Mouse (Mus musculus): ENCODE results near the gene Pax2.

The Pax2 gene

DNA sequence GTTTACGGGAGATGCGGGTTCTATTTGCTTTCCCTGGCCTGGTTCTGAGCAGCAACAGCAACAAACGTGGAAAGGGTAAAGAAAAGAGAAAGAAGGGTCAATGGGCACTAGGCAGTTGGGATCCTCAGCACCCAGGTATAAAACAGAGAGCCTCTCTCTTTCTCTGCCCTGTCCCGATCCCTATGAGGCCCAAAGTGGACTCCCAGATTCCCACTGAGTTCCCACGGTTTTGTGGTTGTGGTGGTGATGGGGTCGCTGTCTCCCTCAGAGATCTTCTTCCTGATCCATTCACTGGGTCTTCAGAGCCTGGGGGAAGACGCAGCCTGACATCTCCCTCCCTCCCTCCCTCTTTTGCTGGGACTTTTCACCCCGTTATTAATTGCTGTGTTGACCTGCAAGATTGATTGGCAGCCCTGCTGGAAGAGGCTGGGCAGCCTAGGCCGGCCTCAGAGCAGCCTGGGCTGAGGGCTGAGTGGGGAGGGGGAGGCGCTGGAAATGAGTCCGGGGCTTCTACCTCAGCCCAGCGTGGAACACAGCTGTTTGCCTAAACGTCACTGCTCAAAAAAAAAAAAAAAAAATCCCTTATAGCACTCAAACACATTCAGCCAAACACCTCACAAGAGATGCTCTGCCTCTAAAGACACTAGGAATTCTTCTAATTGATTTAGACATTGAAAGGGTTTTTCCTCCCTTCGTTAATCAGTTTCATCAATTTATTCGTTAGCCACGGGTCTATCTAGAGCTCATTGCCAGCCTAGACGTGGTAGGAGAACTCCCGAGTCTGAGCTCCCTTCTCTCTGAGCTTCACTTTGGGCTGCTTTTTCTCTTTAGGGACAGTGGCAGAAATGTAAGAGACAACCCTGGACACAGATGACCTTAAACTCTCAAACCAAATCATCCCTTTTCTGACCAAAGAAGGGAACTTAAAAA, 6.5 kb upstream of the Pax2 start:
- no peak for DNase-seq

DNA sequence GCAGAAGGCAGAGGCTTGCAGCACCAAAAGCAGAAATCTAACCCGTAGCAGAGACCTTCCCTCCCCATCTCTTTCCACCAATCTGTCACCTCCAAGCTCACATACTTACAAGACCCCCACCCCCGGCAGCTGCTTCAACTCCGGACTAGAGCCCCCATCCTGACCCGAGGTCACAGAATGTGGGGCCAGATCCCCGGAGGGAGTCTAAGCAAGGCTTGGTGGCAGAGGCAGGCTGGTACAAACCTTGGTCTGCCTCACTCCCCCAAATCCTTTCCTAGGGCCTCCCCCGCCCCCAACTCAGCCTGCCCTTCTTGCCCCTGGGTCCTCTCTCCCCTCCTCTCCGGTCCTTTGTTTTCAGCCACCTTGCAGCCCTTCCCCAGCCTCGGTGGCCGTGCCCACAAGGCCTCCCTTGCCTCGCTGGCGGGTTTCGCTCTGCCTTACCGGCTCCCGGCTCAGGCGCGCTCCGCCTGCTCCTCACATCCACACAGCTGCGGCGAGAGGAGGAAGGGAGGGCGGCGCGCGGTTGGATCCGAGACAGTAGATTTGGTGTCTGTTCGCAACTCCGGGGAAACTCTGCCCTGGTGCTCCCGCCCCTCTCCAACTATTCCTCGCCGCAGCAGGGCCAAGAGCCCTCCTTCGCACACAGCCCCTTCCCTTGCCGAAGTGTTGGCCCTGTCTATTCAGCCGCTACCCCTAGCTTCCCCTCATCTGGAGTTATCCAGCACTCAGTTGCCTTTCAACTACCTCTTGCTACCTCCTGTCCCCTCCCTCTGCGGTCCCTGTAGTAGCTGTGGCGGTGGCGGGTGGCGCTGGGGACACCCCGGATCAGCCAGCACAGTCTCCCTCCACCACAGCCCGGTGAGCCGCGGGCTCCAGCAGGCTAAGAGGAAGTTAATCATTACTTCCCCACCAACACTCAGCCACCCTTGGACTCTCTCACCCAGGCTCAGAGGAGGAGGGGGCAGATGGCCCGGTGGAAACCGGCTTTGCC, 5.5 kb upstream of the Pax2 start:
- DNase-seq: no peak

DNA sequence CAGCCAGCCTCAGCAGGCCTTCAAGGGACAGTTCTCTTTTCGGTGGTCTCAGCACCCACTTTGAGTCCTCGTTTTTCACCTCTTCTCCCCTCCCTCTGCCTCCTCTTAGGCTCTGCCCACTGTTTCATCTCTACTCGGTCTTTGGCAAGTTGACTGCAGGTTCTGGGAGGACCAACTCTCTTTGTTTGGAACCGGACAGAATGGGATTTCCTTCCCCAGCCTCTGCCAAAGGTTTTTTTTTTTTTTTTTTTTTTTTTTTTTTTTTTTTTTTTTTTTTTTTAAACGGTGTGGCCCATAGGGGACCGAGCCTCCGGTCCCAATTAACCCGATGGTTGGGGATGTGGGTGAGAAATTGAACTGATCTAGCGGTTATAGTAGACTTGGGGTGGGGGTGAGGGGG, 4.8 kb upstream of the Pax2 start:
- DNase-seq: no peak

DNA sequence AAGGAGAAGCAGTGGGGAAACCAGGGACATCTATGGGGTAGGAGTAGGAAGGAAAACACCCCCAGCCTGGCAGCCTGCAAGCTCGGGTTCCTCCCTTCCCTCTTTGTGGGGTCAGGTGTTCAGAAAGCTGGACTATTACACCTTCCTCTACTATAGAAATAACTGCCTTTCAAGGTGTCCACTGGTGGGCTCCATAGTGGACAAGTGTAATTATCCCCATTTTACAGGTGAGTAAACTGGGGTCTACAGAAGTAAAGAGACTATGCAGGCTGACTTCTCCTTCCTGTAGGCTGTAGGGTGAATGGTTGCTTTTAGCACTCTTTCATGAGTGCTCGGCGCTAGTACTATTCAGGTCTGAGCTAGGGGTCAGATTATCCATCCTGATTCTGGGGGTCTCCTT, 4.3 kb upstream of the Pax2 start:
- no peak for DNase-seq

DNA sequence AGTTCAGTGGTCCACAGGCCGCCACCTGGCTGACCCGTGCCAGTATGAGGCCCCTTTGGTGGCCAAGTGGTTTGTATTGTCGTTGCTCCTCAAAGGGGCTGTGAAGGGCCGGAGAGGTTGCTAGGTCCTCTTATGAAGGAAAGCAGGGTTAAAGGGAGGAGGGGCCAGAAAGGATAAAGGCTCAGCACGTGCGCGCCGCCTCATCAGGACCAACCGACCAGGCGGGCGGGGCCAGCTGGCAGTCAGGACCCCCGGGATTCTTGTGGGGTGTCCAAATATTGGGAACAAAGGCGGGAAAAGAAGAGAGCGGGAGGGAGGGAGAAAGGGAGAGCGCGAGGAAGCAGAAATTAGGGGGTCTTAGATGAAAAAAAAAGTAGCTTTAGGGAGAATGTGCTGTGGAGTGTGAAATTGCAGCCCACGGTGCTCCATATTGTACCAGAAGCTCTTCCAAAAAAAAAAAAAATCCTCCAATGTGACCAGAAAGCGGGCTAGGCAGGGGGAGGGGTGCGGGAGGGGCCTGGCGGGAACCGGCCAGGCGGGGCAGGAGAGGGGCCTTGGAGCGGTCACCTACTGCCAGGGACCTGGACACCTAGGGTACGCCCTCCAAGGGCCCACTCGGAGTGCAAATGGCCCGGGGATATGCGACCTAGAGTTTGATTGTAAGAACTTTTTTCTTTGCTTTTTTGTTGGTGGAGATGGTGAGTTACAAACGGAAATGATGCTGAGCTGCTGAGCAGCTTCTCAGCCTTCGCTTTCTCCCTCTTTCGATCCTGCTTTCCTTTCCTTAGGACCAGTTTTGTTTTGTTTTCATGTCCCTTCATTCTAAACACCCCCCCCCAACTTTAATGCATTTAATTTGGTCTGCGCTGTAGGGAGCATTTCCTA, 3.5 kb upstream of the Pax2 start:
- no peak for DNase-seq

DNA sequence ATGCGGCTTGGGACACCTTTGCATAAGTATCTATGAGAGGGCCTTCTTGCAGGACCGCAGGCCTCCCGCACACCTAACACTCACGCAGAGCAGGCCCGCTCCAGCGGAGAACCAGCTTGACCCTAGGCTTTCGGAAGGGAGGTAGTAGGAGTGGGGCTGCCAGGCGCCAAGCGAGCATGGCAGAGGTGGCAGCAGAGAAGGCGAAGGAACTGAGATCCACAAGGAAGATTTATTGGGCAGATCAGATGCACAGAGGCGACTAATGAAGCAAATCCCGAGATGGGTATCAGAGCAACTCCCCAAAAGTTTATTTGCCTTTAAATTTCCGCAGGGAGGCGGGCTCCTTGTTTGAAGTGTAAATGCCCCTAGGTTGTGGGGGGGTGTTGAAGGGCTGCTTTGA, 2.5 kb upstream of the Pax2 start:
- DNase-seq: no peak

DNA sequence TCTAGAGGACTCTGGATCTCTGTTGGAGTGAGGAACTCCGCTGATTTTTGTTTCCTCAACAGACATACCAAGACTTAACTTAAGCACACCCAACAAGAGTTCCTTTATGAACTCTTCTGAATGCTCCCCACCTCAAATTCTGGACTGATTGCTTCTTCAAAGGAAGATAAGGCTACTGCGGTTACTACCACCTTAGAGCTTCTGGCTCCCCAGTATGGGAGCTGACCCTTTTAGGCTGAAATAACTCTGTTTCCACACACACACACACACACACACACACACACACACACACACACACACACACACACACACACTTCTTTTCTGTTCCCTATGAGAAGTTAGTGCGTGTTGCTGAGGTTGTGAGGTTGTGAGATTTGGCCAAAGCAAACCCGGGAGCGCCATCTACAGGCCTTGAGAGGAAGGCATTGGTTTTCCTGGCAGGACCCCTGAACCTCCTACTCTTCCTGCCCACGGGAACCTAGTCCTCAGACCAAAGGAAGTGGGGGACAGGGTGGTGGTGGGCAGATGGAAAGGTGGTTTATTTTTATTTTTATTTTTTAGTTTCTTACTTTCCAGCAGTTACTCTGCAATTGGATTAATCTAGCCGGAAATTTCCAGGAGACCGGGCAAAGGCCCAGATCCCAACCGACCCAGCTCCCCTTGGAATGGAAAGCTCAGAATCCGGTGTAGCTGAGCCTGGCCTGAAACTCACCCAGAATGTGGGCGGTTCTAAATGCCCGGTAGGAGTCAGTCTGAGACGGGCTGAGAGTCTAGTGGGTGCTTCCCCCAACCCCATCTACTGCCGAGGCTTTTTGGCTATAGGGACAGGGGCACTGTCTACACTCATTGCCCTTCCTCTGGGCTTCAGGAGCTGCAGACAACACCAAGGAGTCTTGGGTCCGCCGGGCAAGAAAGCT, 1.1 kb upstream of the Pax2 start:
- DNase-seq: peak; percentile 62

DNA sequence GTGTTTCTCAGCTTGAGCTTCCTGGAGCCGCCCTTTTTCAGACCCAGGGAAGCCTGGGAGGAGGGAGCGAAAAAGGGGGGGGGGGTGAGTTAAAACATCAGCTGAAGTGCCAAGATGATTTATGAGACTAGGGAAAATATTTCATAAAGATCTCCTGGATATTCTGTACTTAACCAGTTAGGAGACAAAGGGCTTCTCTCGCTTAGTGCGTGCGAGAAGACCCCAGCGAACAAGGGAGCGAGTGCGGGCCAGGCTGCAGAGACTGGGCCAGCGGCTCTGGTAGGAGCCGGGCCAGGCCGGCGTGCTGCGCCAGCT, 510 bp upstream of the Pax2 start:
- DNase-seq: no peak

DNA sequence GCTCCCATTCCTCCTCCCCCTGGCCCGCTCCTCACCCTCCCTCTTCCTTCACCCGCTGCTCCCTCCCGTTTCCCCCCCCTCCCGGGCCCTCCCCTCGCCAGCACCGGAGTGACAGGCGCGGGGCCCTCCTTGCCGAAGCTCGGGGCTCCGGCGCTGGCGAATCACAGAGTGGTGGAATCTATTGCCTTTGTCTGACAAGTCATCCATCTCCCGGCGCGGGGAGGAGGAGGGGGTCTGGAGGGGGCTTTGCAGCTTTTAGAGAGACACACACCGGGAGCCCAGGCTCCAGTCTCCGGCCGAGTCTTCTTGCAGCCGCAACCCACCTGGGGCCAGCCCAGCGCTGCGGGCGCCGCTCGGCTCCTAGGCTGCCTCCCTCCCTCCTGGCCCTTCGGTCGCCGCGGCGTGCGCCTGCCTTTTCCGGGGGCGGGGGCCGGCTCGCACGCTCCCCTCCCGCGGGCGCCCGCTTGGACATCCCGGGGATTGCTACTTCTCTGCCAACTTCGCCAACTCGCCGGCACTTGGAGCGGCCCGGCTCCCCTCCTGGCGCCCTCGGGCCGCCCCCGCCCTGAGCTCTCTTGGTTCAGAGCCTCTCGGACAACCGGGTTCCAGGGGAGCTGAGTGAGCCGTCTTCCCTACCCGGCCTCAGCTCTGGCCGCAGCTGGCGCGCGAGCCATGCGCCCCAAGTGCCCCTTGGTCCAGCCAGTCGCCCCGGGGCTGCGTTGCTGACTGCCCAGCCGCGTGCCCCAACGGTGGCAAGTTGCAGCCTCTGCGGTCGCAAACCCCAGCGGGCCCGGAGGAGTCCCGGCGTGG, 781 bp downstream of the Pax2 start:
- DNase-seq: no peak

DNA sequence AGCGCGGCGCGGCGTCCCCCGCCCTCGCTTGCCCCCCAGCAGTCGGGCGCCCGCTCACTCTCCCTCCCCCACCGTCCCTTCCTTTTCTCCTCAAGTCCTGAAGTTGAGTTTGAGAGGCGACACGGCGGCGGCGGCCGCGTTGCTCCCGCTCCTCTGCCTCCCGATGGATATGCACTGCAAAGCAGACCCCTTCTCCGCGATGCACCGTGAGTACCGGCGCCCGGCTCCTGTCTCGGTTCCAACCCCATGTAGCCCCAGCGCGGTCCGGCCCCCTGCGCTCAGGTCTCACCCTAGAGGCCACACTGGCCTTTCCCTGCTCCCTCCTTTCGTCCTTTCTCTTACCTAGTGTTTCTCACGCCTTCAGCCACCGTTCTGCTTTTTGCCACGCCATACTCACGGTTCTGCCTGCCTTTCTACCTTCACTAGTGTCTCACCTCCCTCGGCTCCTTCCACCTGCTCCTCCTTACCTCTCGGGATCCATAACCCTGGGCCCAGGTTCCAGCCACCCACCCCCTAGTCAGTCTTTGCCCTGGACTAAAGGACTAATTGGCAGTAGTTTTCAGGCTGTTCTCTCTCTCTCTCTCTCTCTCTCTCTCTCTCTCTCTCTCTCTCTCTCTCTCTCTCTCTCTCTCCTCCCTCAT, 1.5 kb downstream of the Pax2 start:
- DNase-seq: no peak

DNA sequence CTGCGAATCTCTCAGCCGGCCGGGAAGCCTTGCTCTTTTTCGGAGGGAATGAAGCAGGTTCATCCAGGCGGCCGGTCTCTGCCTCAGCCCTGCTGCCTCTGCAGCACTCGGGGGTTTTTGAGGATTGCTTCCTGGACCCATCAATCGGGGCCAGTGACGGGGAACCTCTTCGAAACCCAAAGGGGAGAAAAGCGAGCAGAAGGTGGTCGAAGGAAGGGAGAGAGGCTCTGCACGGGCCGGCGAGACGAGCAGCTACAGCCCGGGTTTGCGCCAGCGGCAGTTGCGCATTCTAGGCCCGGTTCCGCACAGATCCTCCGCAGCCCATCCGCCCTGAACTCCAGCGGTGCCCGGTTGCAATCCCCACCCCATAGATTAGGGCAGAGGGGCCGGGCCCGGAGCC, 3.0 kb downstream of the Pax2 start:
- no peak for DNase-seq

DNA sequence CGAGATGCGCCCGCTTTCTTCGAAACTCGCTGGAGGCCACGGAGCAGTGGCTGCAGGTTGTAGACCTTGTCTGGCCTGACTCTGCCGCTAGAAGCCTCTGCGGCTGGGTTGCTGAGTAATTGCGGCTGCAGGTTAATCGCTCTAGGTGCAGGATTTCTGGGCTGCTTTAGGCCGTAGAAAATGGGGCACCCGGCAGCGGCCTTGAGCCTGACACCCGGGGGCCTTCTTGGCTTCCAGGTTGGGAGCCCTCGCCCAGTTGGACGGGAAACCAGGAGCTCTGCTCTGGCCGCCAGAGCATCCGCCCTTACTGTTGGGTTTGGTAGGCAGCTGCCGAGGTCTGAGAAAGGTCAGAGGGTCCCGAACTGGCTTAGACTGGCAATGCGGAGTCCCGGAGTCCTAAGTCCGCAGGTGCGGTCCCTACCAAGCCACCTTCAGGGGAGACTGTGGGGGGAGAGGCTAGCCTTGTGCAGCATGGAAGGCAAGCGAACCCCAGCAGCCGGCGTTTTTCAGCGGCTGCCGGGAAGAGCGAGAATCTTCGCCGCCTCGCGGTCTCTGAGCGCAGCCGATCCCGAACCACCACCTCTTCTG, 3.8 kb downstream of the Pax2 start:
- DNase-seq: no peak

DNA sequence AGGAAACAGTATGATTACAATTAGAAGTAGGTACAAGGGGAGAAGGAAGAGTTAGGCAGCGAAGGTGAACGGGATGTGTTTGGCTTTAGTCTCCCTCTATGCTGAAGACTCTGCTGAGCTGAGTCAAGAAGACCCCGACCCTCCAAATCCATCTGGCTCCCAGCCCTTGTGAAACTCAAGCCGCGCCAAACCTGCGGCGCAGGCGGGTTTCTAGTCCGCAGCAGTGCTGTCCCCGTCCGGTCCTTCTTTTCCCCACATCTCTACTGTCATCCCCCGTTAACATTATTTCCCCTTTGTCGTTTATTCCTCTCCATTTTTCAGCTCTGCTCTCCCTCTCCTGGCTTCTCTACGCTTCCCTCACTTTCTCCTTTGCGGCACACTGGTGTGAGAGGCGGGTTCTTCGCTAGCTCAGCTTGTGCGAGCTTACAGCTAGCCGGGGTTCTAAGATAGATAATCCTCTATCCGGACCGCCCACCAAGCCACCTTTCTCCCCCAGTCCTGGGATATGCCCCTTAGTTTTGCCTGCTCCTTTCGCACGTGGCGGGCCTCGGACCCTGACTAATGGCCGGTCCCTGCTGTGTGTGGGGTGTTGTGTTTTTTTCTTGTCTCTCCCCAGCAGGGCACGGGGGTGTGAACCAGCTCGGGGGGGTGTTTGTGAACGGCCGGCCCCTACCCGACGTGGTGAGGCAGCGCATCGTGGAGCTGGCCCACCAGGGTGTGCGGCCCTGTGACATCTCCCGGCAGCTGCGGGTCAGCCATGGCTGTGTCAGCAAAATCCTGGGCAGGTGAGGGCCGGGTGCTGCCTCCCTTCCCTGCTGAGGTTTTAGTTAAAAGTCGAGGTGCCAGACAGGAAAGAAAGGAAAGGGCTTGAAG, 4.7 kb downstream of the Pax2 start:
- DNase-seq: no peak

DNA sequence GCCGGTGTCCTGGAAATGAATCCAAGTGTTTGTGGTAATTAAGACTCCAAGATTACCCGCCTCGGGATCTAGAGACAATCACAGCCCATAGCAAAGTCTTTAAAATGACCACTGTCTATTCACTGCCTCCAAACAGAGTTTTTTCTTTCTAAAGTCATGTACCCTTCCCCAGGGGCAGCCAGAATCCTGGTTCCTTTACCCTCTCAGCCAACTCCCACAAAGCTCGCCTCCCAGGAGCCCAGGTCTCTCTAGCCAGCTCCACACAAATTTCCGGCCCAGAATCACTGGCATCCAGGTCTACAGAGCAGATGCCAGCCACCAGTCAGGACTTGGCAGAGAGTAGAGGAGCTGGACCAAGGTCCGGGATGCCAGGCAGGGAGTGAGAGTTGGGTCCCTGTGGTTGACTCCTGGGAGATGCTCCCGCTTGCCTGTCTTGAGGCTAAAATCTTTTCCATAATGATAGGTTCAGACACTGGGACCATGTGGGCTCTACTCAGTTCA, 6.3 kb downstream of the Pax2 start:
- no peak for DNase-seq

DNA sequence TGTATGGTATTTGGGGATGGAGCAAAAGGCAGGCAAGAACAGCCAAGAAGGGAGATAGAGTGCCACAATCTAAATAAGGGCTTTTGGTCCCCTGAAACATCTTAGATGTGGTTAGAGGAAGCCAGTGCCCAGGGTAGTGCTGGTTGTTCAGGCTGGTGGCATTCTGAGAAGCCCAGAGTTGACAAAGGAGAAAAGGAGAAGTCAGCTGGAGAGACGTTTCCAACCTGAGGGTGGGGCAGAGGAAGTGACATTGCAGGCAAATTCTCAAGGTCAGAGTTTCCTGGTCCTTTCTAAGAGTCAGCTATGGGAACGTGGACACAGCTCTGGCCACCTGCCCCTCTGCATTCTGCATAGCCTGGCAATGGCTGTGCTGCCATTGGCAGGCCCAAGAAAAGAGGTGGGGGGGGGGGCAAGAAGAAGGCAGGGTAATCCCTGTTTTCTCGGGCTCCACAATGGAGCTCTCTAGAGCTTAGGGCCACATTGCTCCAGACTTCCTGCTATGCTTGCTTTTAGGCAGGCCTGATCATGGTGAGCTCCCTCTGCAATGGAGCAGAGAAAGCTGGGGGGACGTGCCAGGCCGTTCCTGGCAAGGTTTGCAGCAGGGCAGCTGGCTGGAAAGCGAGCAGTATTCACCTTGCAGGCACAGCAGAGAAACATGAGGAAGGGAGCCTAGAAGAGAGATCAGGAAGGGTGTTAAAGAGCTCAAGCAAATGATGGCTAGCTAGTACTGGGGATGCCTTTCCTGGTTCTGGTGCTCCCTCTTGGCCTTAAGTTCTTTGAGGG, 14.6 kb downstream of the Pax2 start:
- no peak for DNase-seq

DNA sequence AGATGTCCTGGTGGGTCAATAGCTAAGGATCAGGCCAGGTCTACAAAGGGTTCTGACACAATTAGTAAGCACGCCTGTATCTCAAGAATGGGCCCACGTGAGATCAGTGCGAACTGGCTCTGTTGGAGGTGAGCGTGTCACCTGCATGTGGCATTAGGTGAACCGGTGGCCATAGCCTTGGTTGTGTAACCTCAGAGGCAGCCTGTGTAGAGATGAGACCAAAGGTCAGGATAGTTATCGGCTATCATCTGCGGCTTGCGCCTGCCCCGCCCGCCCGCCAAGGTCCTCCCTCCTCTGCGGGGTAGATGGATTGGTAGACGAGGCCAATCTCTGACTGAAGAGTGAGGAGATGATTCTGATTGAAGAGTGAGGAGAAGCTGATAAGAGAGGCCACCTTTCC, 15.7 kb downstream of the Pax2 start:
- no peak for DNase-seq

DNA sequence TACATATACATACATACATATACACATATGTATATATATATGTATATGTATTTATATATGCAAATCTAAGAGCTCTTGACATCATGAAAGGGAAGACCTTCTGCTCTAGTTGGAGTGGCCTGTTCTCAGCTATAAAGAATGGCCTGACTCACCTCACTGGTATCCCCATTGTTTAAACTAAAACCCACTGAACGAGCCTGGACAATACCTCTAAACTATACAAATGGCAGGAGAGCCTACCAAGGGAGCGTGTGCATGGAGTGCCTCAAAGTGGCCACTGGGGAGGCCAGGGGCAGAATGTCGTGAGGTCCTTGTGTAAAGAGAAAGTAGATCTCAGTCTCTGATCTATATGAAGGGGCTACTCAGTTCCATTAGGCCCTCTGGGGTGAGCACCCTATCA, 26.1 kb downstream of the Pax2 start:
- no peak for DNase-seq

DNA sequence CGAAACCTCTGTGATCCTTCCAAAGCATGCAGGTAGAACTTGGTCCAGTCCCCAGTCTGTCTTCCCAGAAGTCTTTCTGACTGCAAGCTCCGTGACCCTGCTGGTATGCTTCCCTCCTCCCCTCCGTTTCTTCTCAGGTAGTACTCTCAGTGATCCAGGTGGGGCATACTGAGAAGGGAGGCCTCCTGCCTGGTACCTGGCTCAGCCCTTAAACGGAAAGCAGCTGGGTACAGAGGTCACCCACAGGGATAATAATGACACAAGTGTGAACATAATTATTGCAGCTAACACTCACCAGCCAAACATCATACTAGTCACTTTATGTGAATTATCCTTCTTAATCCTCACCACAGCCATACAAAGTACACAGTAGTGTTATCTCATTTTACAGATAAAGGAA, 28.5 kb downstream of the Pax2 start:
- no peak for DNase-seq
